Mouse (Mus musculus) liver, adult 2 months (tissue): Measurements from ENCODE around the gene Aff2.

Experiments
- CTCF ChIP-seq: fragments of 200-500 bp; IDR thresholded peaks from 2 replicates; pipeline ENCODE4 v1.5.1; 2011; ENCODE audit warnings: low read depth, low read length, control low read depth
- POLR2A ChIP-seq: fragments of 200-500 bp; IDR thresholded peaks from 2 replicates; pipeline ENCODE4 v1.6.1; 2011; ENCODE audit warnings: low read length, control low read depth; ENCODE audit not compliant: insufficient read depth; ENCODE audit errors: extremely low read depth

DNA sequence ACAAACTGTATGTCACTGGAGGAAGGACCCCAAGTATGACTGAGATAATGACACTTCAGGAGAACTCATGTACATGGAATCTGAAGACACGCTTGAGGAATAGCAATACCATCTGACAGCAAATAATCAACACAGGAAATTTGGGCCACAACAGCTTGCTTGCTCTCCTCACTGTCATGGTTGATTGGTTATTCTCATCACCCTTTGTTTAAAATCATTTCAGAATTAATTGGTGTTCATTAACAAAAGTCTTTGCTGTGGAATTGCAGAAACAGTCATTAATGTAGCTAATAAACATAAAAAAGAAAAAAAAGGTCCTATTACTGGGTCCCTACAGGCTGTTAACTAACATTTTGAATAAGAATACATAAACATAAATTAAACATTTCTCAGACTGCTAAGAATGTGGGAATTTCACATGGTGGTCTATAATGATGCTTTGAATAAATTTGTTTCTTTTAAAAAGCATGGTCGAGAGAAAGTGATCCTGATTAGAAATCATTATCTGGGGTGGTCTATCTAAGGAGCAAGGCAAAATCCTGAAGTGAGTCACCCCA is 219.9 kb downstream of the Aff2 start:
- TF ChIP-seq CTCF, result no peak
- no peak for TF ChIP-seq POLR2A
